Mouse (Mus musculus) T-cell, adult 2 months (primary cell): ENCODE measurements around the gene Smpdl3a.
A peak's percentile ranks its signal among the peaks of the same experiment; 100 is the strongest.

Experiments
- DNase-seq: peaks from one replicate; pipeline ENCODE4 v3.0.0; 2022; ENCODE audit warnings: low spot score

Gene Smpdl3a

GRCm38 (mm10) chr10:57819209-57819608 is 25.1 kb downstream of the Smpdl3a start:
- no peak for DNase-seq

GRCm38 (mm10) chr10:57822473-57822872 is 28.3 kb downstream of the Smpdl3a start:
- no peak for DNase-seq

- no peak for DNase-seq
These were observed 34.5 kb downstream of the Smpdl3a start for GRCm38 (mm10) chr10:57828649-57829048.

GRCm38 (mm10) chr10:57829621-57830020 is 35.5 kb downstream of the Smpdl3a start:
- DNase-seq: no peak

GRCm38 (mm10) chr10:57835094-57835493 is 41.0 kb downstream of the Smpdl3a start:
- DNase-seq: no peak

- DNase-seq: no peak
These were observed 41.8 kb downstream of the Smpdl3a start for GRCm38 (mm10) chr10:57835982-57836381.

GRCm38 (mm10) chr10:57841638-57842509 is 47.7 kb downstream of the Smpdl3a start:
- DNase-seq: peak; percentile 58

GRCm38 (mm10) chr10:57847916-57848682 is 54.0 kb downstream of the Smpdl3a start:
- peak; percentile 16 for DNase-seq
